Mouse (Mus musculus): ENCODE results near the gene Tecpr1. TPM values are rescaled to one million over a fixed set of nuclear protein-coding genes. Genes with fewer than 3 reads are reported as not detected.

Gene Tecpr1
- polyA plus RNA-seq (2017; shearing (Covaris generic)): 209 TPM

DNA sequence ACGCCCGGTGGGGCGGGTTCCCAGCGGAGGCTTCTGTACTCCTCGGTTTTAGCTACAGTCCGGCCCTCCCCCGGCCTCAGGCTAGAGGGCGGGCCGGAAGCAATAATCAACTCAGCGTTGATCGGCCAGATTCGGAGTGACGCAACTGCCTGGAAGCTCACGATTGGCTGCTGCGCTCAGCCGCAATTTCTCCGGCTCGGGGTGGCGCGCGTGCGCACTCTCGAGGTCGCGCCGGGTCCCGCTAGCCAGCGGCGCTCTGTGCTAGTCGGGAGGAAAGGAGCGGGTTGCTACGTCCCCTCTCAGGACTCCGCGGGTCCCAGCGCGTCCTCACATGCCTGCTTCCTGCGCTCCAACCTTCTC is at the start of gene Tecpr1:
Gene Tecpr1 (minus strand): TSS at position 113 of the 360 bp plus-strand sequence.

DNA sequence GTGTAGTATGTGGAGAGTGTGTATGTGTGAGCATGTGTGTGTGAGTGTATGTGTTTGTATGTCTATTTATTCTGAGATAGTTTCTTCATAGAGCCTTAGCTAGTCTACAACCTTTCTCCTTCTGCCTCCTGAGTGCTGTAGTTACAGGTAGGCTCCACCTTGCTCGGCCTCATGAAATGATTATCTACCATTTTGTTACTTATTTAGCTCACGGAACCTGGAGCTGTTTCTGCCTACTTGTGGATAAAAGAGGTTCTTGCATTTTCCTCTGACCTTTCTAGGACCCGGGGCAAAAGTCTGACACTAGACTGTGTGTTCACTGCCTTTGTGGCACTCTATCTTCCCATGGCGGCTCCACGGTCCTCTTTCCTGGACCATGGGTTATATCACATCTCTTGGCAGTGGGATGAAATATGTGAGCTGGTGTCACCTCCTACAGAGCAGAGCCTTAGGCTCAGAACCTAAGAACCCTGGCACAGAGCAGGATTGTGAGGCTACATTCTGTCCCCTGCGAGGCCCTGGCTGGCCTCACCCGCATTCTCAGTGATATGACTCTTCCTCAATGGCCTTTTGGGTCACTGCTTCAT is 20.6 kb upstream of the Tecpr1 start, which contains the start of gene Bri3:
Gene Bri3 (plus strand): TSS at position 537 of the 587 bp plus-strand sequence.

DNA sequence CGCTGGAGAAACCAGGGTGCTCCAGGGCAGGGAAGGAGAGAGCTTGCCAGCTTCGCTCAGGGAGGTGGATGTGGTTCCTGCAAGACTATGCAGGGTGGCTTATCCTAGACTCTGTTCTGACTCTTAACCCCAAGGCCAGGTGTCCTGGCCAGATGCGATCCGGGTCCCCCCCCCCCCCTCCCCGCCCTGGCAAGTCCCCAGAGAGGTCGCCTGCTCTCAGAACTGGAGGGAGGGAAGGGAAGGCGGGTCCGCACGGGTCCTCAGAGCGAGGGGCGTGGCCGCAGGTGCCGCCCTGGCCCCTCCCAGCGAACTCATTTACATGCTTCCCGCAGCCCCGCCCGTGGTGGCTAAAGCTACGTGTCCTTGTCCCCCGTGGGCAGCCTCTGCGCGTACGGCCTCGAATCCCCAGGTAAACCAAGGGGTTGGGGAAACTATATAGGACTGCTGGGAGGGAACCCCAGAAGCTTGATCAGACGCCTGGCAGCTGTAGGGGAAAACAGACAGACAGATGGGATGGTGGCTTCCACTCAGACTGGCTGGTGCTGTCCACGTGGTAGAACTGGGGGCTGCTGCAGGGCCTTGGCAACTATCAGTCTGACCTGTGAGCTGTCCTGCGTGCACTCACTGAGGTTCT is 33.3 kb downstream of the Tecpr1 start, which contains the start of gene Bhlha15:
Gene Bhlha15 (plus strand): TSS at position 337 of the 634 bp plus-strand sequence.

Other genes with a start within 250 kb of the Tecpr1 start
- gene Ccz1, start 208.7 kb downstream of the Tecpr1 start, polyA plus RNA-seq (2017; shearing (Covaris generic)): 70.2 TPM
- not detected for gene Ocm, start 196.9 kb downstream of the Tecpr1 start, polyA plus RNA-seq (2017; shearing (Covaris generic))
- 15.7 TPM for gene Lmtk2, start 123.2 kb downstream of the Tecpr1 start, polyA plus RNA-seq (2017; shearing (Covaris generic))
- gene Bhlha15, start 33.3 kb downstream of the Tecpr1 start, polyA plus RNA-seq (2017; shearing (Covaris generic)): 0.05 TPM
- 6.2 TPM for gene Bri3, start 20.8 kb upstream of the Tecpr1 start, polyA plus RNA-seq (2017; shearing (Covaris generic))
- 0.99 TPM for gene Baiap2l1, start 134.5 kb upstream of the Tecpr1 start, polyA plus RNA-seq (2017; shearing (Covaris generic))